In the genomic region with DNA sequence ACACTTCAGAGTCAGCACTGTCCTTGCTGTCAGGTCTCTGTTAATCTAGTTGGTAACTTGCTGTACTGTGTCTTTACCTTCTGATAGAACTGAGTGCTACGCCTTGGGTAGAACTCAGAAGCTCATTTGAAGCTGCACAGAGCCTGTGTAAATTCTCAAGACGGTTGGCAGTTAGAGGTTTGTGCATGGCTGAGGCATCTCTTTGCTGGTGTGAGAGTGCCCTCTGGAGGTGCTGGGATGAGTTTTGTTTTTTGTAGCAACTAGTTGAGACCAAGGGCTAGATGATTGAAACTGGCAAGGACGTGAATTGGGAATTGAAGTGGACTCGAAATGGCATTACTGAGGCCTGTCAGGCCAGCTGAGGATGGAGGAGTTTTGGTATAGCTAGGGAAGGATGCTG, we compare ENCODE assay signal across 8 mouse cellular contexts. TPM values are rescaled to one million over a fixed set of nuclear protein-coding genes. Genes with fewer than 3 reads are reported as not detected.
DNase-seq lines count a peak whose midpoint lies in the region; ATAC-seq and TF ChIP-seq lines count a peak whose summit lies in the region.

No protein-coding gene starts in this region.

- peaks cover 28% of the 10 kb centered on the region; the same call in 1 of the 2 replicates for H3K79me2 ChIP-seq in liver, adult 2 months (ENCODE audit: control insufficient read depth, insufficient read depth, low read length)

- no peaks in the 10 kb centered on the region for H3K36me3 ChIP-seq in forebrain, embryonic 16.5 days (ENCODE audit: control insufficient read depth, insufficient read depth)
- H3K36me3 ChIP-seq in liver, adult 2 months (ENCODE audit: control insufficient read depth, insufficient read depth, low read length), result no peaks in the 10 kb centered on the region

- peaks cover 34% of the 10 kb centered on the region for H3K4me1 ChIP-seq in forebrain, embryonic 16.5 days (replicated peaks; ENCODE audit: control insufficient read depth, insufficient read depth, low read length)
- H3K4me1 ChIP-seq in liver, adult 2 months (ENCODE audit: control insufficient read depth, insufficient read depth, low read length), result no peaks in the 10 kb centered on the region; the same call in 1 of the 2 replicates

- peak; percentile 85 for DNase-seq in 3T3-L1 (ENCODE audit: low read depth, low spot score)
- DNase-seq in CD4-positive helper T cell, adult 2 months (ENCODE audit: low read depth, low spot score), result peak; percentile 64
- peak; percentile 28 for DNase-seq in c-Kit-positive CD71-positive TER-119-negative erythroid progenitor cells, embryonic 14.5 days (ENCODE audit: low read depth)
- DNase-seq in liver, adult 2 months (ENCODE audit: extremely low read depth, low read depth, low spot score), result peak; percentile 28
- peak; percentile 65 for DNase-seq in right cerebral cortex, postnatal 14 days
- no peak for DNase-seq in yolk sac, embryonic 10.5 days (ENCODE audit: low spot score)

- no peak overlapping the region for H3K27ac ChIP-seq in forebrain, embryonic 16.5 days (ENCODE audit: low read length)
- H3K27ac ChIP-seq in liver, adult 2 months (replicated peaks; ENCODE audit: insufficient read depth, low read depth, low read length), result no peak overlapping the region

- H3K4me2 ChIP-seq in forebrain, embryonic 16.5 days (ENCODE audit: low read length), result no peak overlapping the region

- TF ChIP-seq POLR2A in liver, adult 2 months (IDR thresholded peaks at IDR 0.05; ENCODE audit: extremely low read depth, insufficient read depth, low read length), result no peak

- H3K9me3 ChIP-seq in forebrain, embryonic 16.5 days (ENCODE audit: control insufficient read depth, low read length), result no peaks in the 10 kb centered on the region

- TF ChIP-seq CTCF in liver, adult 2 months (IDR thresholded peaks at IDR 0.05; ENCODE audit: low read depth, low read length), result peak; percentile 46; the same call in 1 of the 2 replicates

- H3K4me3 ChIP-seq in forebrain, embryonic 16.5 days (replicated peaks; ENCODE audit: low read length), result no peak overlapping the region
- H3K4me3 ChIP-seq in liver, adult 2 months (ENCODE audit: insufficient read depth, low read depth, low read length), result no peak overlapping the region

- peak; percentile 62; the same call in 1 of the 2 replicates for ATAC-seq in forebrain, embryonic 16.5 days
- peak; percentile 41 for ATAC-seq in inflammation-experienced regulatory T-cells, adult 6 months

- 38% methylated on average over 4 of the region's 4 CpGs for WGBS in forebrain, embryonic 16.5 days
- 51% methylated on average over 4 of the region's 4 CpGs for WGBS in liver, adult 2 months

- H3K9ac ChIP-seq in forebrain, embryonic 16.5 days (replicated peaks; ENCODE audit: low read depth, low read length), result no peak overlapping the region
- no peak overlapping the region for H3K9ac ChIP-seq in liver, adult 2 months (ENCODE audit: low read depth, low read length)

- H3K27me3 ChIP-seq in forebrain, embryonic 16.5 days (replicated peaks; ENCODE audit: control insufficient read depth, insufficient read depth, low read length), result no peaks in the 10 kb centered on the region
- H3K27me3 ChIP-seq in liver, adult 2 months (ENCODE audit: control insufficient read depth, insufficient read depth, low read length), result no peaks in the 10 kb centered on the region

RNA-seq across cellular contexts. Expression of gene Zfp664, which starts 6.5 kb away (rescaled TPM):
- 92.7 and 94.8 TPM in 2 replicates for polyA plus RNA-seq in forebrain, embryonic 16.5 days (2015; fragmentation: Nextera tagmentation; extraction: Ambion mirVana)
- 10 to 100 TPM; 10.8 to 11.7 (median 11.1) TPM for polyA plus RNA-seq in inflammation-experienced regulatory T-cells, adult 6 months (2017; shearing (Covaris generic))
- 12.2 and 14.2 TPM in 2 replicates for total RNA-seq in liver, adult 2 months (2014; rRNA removed)
- polyA plus RNA-seq in liver, adult 2 months (2012; rRNA removed), result 5.3 and 6.1 TPM in 2 replicates

RNA-seq across cellular contexts. Expression of gene Ccdc92, which starts 6.8 kb away (rescaled TPM):
- 33.1 and 35.0 TPM in 2 replicates for polyA plus RNA-seq in forebrain, embryonic 16.5 days (2015; fragmentation: Nextera tagmentation; extraction: Ambion mirVana)
- 1 to 10 TPM; 3.8 to 9.1 (median 5.0) TPM for polyA plus RNA-seq in inflammation-experienced regulatory T-cells, adult 6 months (2017; shearing (Covaris generic))
- 0.13 TPM in 1 of 2 replicates, not detected in the other for total RNA-seq in liver, adult 2 months (2014; rRNA removed)
- polyA plus RNA-seq in liver, adult 2 months (2012; rRNA removed), result 0.16 and 0.29 TPM in 2 replicates
